Mouse (Mus musculus): Measurements from ENCODE around the gene Rbm25. TPM values are rescaled to one million over a fixed set of nuclear protein-coding genes. Genes with fewer than 3 reads are reported as not detected.
"Not testable (repeated sequence)": the region's sequence is repeated elsewhere in the genome, so short reads cannot be mapped to it uniquely, and the experiment has no call there.

Gene Rbm25
- 100 to 1,000 TPM; 420 to 458 TPM for polyA plus RNA-seq (2017; shearing (Covaris generic))

DNA sequence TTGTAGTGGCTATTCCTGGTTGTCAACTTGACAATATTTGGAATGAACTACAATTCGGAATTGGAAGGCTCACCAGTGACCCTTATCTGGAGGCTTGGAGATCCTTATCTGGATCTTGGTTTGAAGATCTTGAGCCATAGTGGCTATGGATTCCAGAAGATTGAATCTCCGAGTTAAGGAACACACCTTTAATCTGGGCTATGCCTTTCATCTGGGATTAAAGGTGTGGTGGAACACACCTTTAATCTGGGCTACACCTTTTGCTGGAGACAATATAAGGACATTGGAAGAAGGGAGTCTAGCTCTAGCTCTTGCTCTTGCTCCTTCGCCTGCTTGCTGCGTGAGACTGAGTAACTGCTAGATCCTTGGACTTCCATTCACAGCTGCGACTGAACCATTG, at the start of gene Rbm25:
Gene Rbm25, plus strand, starts transcription at position 301 of the 400 bp plus-strand sequence.
- ATAC-seq: not testable (repeated sequence)

GRCm38 (mm10) chr12:83582106-83582505, 48.9 kb upstream of the Rbm25 start:
- ATAC-seq: no peak

- no peak for ATAC-seq
Measured at GRCm38 (mm10) chr12:83582747-83583146, 48.3 kb upstream of the Rbm25 start.

- ATAC-seq: no peak
Measured at GRCm38 (mm10) chr12:83586628-83587027, 44.4 kb upstream of the Rbm25 start.

GRCm38 (mm10) chr12:83591754-83592501, 39.1 kb upstream of the Rbm25 start:
- ATAC-seq: no peak

DNA sequence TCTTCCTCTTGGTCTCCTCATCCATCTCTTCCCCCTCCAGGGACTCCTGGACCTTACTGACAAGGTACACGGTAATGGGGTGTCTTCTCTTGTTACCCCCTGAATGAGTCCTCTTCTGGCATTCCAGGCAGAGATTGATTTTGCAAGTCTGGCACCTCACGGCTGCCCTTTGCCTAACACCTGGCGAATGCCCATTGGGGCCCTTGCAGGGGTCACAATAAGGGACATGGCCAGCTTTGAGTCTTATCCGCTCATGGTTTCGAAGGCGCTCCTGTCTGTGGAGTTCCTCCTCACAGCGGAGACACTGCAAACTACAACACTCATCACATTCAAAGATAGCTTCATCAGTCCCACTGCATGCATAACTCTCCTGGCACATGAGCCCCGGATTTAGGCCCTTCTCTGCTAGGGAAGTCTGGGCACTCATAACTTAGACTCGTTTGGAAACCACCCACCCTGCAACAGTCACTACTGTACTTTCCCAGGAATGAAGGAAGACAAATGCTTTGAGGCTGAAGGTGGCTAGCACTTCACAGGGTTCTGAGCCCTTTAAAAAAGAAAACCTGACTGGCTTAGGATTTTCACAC, 36.5 kb upstream of the Rbm25 start:
- no peak for ATAC-seq

GRCm38 (mm10) chr12:83596191-83596954, 34.7 kb upstream of the Rbm25 start:
- ATAC-seq: no peak

- ATAC-seq: peak; percentile 98
Measured at GRCm38 (mm10) chr12:83597025-83597501, 34.0 kb upstream of the Rbm25 start, which contains the start of gene Zfyve1. TSS of gene Zfyve1 (minus strand) at chr12:83597222.

DNA sequence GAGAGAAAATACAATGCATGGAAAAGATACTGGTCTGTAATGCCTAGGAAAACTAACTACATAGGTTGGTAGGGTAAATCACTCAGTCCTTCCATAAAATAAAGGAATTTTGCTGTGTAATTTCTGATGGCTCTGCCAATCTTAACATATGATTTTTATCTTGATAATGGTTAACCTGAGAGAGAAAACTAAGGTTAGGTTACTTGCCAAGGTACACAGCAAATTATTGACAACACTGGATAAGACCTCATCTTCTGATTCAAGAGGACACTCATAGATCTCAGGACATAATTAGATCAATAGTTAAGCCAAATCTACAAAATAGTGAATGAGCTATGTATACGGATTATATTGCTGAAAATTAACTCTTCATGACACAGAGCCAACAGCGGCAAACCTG, 33.2 kb upstream of the Rbm25 start:
- no peak for ATAC-seq

GRCm38 (mm10) chr12:83602285-83602684, 28.8 kb upstream of the Rbm25 start:
- no peak for ATAC-seq

- ATAC-seq: not testable (repeated sequence)
Measured at GRCm38 (mm10) chr12:83606411-83606810, 24.6 kb upstream of the Rbm25 start.

GRCm38 (mm10) chr12:83617261-83617660, 13.8 kb upstream of the Rbm25 start:
- ATAC-seq: no peak

GRCm38 (mm10) chr12:83618981-83619380, 12.1 kb upstream of the Rbm25 start:
- ATAC-seq: no peak

- peak; percentile 54 for ATAC-seq
Measured at GRCm38 (mm10) chr12:83620694-83621093, 10.3 kb upstream of the Rbm25 start.

DNA sequence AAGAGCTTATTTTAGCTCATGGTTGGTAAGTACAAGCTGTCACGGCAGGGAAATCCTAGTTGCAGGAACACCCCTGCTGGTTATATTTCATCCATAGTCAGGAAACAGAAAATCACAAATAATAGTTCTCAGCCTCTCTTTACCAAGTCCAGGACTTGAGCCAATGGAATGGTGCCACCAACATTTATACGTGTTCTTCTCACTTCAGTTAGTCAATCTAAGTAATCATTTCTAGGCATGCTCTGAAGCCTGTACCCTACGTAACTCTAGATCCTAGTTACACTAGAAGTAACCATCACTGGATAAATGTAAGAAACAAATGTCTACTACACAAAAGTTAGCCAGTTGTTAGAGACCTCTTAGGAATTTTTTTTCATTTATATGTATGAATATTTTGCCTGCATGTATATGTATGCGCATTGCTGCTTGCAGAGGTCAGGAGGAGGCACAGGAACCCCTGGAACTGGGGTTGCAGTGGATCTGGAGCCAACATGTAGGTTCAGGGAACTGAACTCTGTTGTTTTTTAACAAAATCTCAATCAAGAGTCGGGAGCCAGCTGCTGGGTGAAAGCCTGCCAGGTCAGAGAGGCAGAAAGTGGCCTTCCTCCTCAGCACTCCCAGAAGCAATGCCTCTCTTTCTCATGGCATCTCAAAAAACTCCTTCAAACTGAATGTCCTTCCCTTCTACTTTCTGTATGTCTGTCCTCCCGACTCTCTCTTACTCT, 8.8 kb upstream of the Rbm25 start:
- no peak for ATAC-seq

GRCm38 (mm10) chr12:83624321-83624720, 6.7 kb upstream of the Rbm25 start:
- ATAC-seq: no peak

- ATAC-seq: peak; percentile 96
Measured at GRCm38 (mm10) chr12:83631743-83632679, 975 bp downstream of the Rbm25 start.

DNA sequence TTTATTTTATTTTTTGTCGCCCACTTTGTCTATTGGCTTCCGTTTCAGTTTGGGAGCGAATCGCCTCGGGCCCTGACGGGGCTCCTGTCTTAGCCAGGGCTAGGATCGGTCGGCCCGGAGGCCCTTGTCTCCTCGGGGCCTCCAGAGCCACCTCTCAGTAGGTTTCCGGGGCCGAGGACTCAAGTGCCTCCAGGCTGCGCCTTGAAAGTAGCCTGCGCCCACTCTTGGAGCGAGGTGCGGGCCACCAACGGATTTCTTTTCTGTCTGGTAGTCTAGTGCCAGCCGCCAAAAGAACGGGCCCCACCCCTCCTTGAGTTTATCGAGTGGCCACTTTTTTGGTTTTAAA, 1.6 kb downstream of the Rbm25 start:
- peak; percentile 9 for ATAC-seq

DNA sequence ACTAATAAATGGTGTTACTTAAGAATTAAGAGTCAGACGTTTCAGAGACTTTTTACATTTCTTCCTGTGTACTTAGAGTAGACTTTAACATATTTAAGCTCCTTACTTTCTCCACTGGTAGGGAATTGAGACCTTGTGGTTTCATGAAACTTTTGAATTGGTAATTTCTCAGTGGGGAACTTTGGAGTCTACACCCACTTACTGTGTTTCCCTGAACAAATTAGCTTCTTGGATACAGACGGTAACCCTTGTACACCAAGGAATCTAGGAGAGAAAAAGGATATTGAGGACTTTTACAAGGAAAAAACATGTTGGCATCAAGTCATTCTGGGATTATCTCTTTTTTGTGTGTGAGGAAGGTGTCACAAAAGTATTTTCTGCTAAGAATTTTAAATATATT, 2.8 kb downstream of the Rbm25 start:
- no peak for ATAC-seq

DNA sequence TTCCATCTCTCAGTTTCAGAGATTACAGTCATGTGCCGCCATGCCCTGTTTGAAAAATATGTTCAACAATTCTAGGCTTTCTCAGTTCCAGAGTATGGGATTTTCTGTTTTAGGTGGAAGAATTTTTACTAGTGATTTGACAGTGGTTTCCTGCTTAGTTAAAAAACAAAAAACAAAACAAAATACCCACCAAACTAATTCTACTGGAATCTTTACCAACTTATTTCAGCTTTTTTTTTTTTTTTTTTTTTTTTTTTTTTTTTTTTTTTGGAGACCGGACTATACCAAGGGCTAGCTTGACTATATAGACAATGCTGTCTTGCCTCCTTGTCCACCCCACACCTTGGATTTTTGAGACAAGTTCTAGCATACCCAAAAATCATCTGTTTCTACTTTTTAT, 10.2 kb downstream of the Rbm25 start:
- no peak for ATAC-seq

GRCm38 (mm10) chr12:83643116-83643515, 12.1 kb downstream of the Rbm25 start:
- ATAC-seq: no peak

GRCm38 (mm10) chr12:83650346-83650745, 19.3 kb downstream of the Rbm25 start:
- no peak for ATAC-seq
